Mouse (Mus musculus): ENCODE measurements around the gene Cd83. TPM values are rescaled to one million over a fixed set of nuclear protein-coding genes. Genes with fewer than 3 reads are reported as not detected.

Cd83 gene
- polyA plus RNA-seq, 1 experiment from 2014 or later: 10.1 TPM

DNA sequence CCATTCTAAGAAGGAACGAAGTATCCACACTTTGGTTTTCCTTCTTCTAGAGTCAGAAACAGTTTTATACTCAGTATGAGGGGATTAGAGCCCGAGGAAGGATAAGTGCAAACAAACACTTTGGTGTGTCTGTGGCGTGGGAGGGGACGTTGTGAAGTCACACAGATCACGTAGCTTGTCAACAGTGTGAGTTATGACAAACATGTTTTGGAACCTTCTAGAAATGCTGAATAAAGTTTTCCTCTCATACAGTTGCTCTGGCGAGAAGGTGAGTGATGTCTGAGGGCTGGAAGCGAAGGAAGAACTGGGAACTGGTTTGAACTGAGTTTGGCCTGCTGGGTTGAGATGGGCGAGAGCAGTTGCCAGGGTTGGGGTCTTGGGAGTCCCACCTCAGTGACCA, 4.5 kb upstream of the Cd83 start:
- Histone ChIP-seq H3K9ac (ENCODE audit: low read depth, low read length) (no peak overlapping the region), H3K4me1 (replicated peaks; ENCODE audit: control insufficient read depth, insufficient read depth, low read length) (0 out of 2 replicates have a peak, but pooled peaks cover 2% of the 10 kb centered on the region), H3K9me3 (ENCODE audit: control insufficient read depth, low read length) (no peaks in the 10 kb centered on the region), H3K4me2 (replicated peaks; ENCODE audit: low read depth, low read length) (no peak overlapping the region), H3K4me3 (ENCODE audit: low read depth, low read length) (no peak overlapping the region), H3K27ac (ENCODE audit: low read depth, low read length) (no peak overlapping the region), H3K36me3 (ENCODE audit: control insufficient read depth, insufficient read depth, low read length) (no peaks in the 10 kb centered on the region), H3K27me3 (ENCODE audit: control insufficient read depth, insufficient read depth, low read length) (peaks cover 3% of the 10 kb centered on the region; the same call in 1 of the 2 replicates)
- ATAC-seq (ENCODE audit: low FRiP score): no peak
- DNase-seq (ENCODE audit: low spot score): no peak
- WGBS: 88% methylated on average over 8 of the region's 8 CpGs

DNA sequence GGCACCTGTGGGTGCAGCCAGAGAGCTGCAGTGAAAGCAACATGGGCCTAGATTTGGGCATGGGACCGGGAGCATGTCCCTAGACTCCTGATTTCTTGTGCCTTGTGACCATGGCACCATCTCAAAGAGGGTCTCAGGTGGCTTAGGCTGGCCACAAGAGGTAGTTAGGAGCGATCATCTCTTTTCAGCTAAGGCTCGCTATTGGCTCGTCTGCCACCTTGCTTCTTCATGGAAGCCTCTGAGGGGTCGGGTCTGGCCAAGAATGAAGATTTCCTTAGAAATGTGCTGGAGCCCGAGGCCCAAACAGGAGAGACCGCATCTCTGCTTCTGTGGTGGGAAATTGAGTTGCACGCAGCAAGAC, 1.1 kb downstream of the Cd83 start:
- DNase-seq (ENCODE audit: low spot score): no peak

DNA sequence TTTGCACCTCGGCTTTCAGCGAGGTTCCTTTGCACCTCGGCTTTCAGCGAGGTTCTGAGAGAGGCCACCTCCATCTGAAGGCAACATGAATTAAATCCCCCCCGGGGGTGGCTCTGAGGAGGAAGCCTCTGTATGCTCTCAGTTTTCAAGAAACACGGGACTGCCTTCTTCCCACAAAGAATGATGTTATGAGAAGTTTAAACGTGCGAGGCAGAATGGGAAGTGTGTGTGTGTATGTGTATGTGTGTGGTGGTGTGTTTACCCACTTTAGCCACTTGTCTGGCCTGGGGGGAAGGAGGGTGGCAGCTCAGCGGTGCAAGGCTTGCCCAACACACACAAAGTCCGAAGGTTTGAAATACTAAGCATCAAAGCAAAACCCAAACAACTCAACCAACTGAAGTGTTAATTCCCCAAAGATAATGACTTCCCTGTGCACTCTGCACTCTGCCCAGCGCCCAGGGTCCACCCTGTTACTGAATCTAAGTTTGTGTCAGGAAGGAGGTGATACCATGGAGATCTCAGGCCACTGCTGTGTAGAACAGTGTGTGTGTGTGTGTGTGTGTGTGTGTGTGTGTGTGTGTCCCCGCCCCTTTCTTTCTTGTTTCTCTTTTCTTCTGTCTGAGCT, 1.7 kb downstream of the Cd83 start:
- peak; percentile 36 for DNase-seq (ENCODE audit: low spot score)
- no peak overlapping the region for H3K4me3 ChIP-seq (ENCODE audit: low read depth, low read length)
- no peak overlapping the region; the same call in 1 of the 2 replicates for H3K4me2 ChIP-seq (replicated peaks; ENCODE audit: low read depth, low read length)
- H3K9me3 ChIP-seq (ENCODE audit: control insufficient read depth, low read length): no peaks in the 10 kb centered on the region
- no peaks in the 10 kb centered on the region for H3K36me3 ChIP-seq (ENCODE audit: control insufficient read depth, insufficient read depth, low read length)
- H3K4me1 ChIP-seq (replicated peaks; ENCODE audit: control insufficient read depth, insufficient read depth, low read length): 0 out of 2 replicates have a peak, but pooled peaks cover 3% of the 10 kb centered on the region
- H3K27ac ChIP-seq (ENCODE audit: low read depth, low read length): no peak overlapping the region
- 35% methylated on average over 12 of the region's 12 CpGs for WGBS
- H3K9ac ChIP-seq (ENCODE audit: low read depth, low read length): no peak overlapping the region
- H3K27me3 ChIP-seq (ENCODE audit: control insufficient read depth, insufficient read depth, low read length): peaks cover 8% of the 10 kb centered on the region
- no peak for ATAC-seq (ENCODE audit: low FRiP score)

More for the DNA sequence above, 1.1 kb downstream of the Cd83 start:
- 54% methylated on average over 8 of the region's 8 CpGs for WGBS
- no peaks in the 10 kb centered on the region for H3K9me3 ChIP-seq (ENCODE audit: control insufficient read depth, low read length)
- no peak for ATAC-seq (ENCODE audit: low FRiP score)
- peak overlapping the region; percentile 86 for H3K4me2 ChIP-seq (replicated peaks; ENCODE audit: low read depth, low read length)
- H3K27ac ChIP-seq (ENCODE audit: low read depth, low read length): no peak overlapping the region
- 0 out of 2 replicates have a peak, but pooled peaks cover 3% of the 10 kb centered on the region for H3K4me1 ChIP-seq (replicated peaks; ENCODE audit: control insufficient read depth, insufficient read depth, low read length)
- H3K27me3 ChIP-seq (ENCODE audit: control insufficient read depth, insufficient read depth, low read length): peaks cover 8% of the 10 kb centered on the region
- peak overlapping the region; percentile 55; the same call in 1 of the 2 replicates for H3K4me3 ChIP-seq (ENCODE audit: low read depth, low read length)
- 0 out of 2 replicates have a peak overlapping the region, but pooled peaks have one; percentile 67 for H3K9ac ChIP-seq (ENCODE audit: low read depth, low read length)
- no peaks in the 10 kb centered on the region for H3K36me3 ChIP-seq (ENCODE audit: control insufficient read depth, insufficient read depth, low read length)

DNA sequence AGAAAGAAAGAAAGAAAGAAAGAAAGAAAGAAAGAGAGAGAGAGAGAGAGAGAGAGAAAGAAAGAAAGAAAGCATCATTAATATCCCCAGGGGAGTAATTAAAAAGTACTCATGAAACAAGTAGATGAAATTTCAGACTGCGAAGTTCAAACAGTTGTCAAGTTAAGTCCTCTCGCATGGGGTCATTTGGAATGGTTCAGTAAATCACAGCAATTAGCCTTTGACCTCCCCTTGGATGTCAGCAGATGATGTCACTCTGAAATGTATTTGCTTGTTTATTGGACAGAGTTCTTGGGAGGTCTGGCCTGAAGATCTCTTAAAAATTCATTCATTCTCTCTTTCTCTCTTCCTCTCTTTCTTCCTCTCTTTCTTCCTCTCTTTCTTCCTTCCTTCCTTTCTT, 2.7 kb downstream of the Cd83 start:
- H3K4me2 ChIP-seq (replicated peaks; ENCODE audit: low read depth, low read length): no peak overlapping the region
- DNase-seq (ENCODE audit: low spot score) (peak; percentile 34), ATAC-seq (ENCODE audit: low FRiP score) (no peak)
- H3K4me1 ChIP-seq (replicated peaks; ENCODE audit: control insufficient read depth, insufficient read depth, low read length): 0 out of 2 replicates have a peak, but pooled peaks cover 3% of the 10 kb centered on the region
- H3K4me3 ChIP-seq (ENCODE audit: low read depth, low read length): no peak overlapping the region
- H3K36me3 ChIP-seq (ENCODE audit: control insufficient read depth, insufficient read depth, low read length): no peaks in the 10 kb centered on the region
- peaks cover 8% of the 10 kb centered on the region for H3K27me3 ChIP-seq (ENCODE audit: control insufficient read depth, insufficient read depth, low read length)
- no peak overlapping the region for H3K9ac ChIP-seq (ENCODE audit: low read depth, low read length)
- 28% methylated on average over 2 of the region's 2 CpGs for WGBS
- H3K9me3 ChIP-seq (ENCODE audit: control insufficient read depth, low read length): no peaks in the 10 kb centered on the region
- H3K27ac ChIP-seq (ENCODE audit: low read depth, low read length): no peak overlapping the region

DNA sequence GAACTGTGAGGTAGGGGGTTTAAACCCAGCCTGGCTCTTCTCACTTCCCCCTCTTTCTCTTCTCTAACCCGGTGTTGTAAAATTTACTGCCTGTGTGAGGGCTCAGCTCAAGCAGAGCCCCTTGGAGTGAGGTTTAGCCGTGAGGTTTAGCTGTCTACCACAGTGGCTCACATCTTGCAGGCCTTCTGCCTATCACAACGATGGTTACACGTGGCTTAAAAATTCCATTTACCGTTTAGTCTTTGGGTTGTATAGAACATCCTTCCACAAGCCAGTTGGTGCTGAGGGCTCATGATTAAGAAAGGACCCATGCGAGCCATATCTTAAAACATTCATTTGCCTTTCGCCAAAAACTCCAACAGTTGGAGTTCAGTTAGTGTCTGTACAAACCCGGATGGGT, 3.5 kb downstream of the Cd83 start:
- no peak overlapping the region for H3K9ac ChIP-seq (ENCODE audit: low read depth, low read length)
- 0 out of 2 replicates have a peak, but pooled peaks cover 3% of the 10 kb centered on the region for H3K4me1 ChIP-seq (replicated peaks; ENCODE audit: control insufficient read depth, insufficient read depth, low read length)
- no peak for ATAC-seq (ENCODE audit: low FRiP score)
- 83% methylated on average over 8 of the region's 8 CpGs for WGBS
- no peaks in the 10 kb centered on the region for H3K9me3 ChIP-seq (ENCODE audit: control insufficient read depth, low read length)
- no peaks in the 10 kb centered on the region for H3K36me3 ChIP-seq (ENCODE audit: control insufficient read depth, insufficient read depth, low read length)
- H3K27me3 ChIP-seq (ENCODE audit: control insufficient read depth, insufficient read depth, low read length): peaks cover 8% of the 10 kb centered on the region
- H3K4me2 ChIP-seq (replicated peaks; ENCODE audit: low read depth, low read length): no peak overlapping the region
- DNase-seq (ENCODE audit: low spot score): no peak
- no peak overlapping the region for H3K4me3 ChIP-seq (ENCODE audit: low read depth, low read length)
- H3K27ac ChIP-seq (ENCODE audit: low read depth, low read length): no peak overlapping the region

DNA sequence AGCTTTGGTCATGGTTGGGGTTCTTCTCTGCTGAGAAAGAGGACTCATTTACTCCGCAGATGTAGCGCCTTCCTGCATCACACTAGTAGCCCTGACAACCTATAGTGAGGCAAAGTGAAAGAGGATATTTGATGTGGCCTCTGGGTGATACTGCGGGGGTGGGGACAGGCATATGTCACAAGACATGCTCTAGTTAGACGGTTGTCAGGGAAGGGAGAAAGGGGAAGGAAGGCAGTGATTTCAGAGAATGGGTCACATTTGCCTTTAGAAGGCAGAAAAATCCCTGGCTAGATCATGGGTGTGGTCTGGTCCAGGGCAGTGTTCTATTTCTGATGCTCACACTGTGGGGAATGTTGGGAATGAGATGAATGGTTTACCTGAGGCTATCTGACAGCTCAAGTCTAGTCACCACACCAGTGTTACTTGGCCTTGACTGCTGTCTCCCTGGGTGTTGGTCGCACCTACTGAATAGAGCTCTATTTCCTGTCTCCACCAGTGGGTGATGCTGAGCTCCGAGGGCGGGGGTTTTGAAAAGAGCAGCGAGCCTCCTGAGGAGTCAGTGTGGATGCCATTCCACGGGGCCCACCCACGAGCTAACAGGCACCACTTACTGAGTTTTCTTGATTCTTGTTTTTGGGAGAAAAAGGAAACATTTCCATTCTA, 4.5 kb downstream of the Cd83 start:
- 79% methylated on average over 10 of the region's 10 CpGs for WGBS
- ATAC-seq (ENCODE audit: low FRiP score): no peak
- 0 out of 2 replicates have a peak, but pooled peaks cover 3% of the 10 kb centered on the region for H3K4me1 ChIP-seq (replicated peaks; ENCODE audit: control insufficient read depth, insufficient read depth, low read length)
- no peak overlapping the region for H3K4me2 ChIP-seq (replicated peaks; ENCODE audit: low read depth, low read length)
- H3K9me3 ChIP-seq (ENCODE audit: control insufficient read depth, low read length): no peaks in the 10 kb centered on the region
- no peaks in the 10 kb centered on the region for H3K36me3 ChIP-seq (ENCODE audit: control insufficient read depth, insufficient read depth, low read length)
- no peak overlapping the region for H3K9ac ChIP-seq (ENCODE audit: low read depth, low read length)
- H3K4me3 ChIP-seq (ENCODE audit: low read depth, low read length): no peak overlapping the region
- H3K27ac ChIP-seq (ENCODE audit: low read depth, low read length): no peak overlapping the region
- DNase-seq (ENCODE audit: low spot score): no peak
- H3K27me3 ChIP-seq (ENCODE audit: control insufficient read depth, insufficient read depth, low read length): peaks cover 6% of the 10 kb centered on the region; the same call in 1 of the 2 replicates

DNA sequence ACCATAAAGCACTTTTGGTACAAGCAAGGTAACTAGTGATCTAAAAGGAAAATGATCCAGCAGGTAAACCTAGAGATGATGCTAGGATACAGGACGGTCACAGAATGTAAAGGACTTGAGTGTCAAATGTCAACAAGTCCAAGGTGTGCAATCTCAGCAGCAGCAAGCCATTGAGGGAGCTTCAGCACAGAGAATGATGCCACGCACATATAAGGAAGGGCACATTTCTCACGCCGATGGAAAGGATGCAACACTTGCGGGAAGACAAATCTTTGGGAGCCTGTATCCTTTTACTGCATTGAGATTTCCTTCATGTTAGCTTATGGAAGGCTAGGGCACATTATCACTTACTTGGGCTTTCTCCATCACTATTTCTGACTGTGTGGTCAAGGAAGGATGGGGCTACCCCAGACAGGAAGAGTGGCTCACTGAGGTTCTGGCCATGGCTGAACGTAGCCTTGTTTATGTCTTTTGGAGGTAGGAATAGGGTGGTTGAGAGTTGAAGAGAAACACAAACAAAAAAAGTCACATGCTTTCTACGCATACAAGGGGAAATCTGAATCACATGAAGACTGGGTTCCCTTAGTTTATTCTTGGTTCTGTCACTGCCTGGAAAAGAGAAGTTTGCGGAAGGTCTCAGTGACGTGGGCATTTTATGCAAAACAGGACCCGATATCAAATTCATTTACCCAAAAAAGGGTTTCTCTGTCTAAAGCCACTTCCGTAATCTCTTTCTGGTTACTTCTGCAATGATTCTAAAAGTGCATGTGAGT, 5.8 kb downstream of the Cd83 start:
- peaks cover 5% of the 10 kb centered on the region; the same call in 1 of the 2 replicates for H3K27me3 ChIP-seq (ENCODE audit: control insufficient read depth, insufficient read depth, low read length)
- ATAC-seq (ENCODE audit: low FRiP score): no peak
- H3K9me3 ChIP-seq (ENCODE audit: control insufficient read depth, low read length): no peaks in the 10 kb centered on the region
- no peak overlapping the region for H3K4me3 ChIP-seq (ENCODE audit: low read depth, low read length)
- WGBS: 95% methylated on average over 11 of the region's 11 CpGs
- no peak overlapping the region for H3K9ac ChIP-seq (ENCODE audit: low read depth, low read length)
- no peak overlapping the region for H3K27ac ChIP-seq (ENCODE audit: low read depth, low read length)
- H3K4me2 ChIP-seq (replicated peaks; ENCODE audit: low read depth, low read length): no peak overlapping the region
- 0 out of 2 replicates have a peak, but pooled peaks cover 2% of the 10 kb centered on the region for H3K4me1 ChIP-seq (replicated peaks; ENCODE audit: control insufficient read depth, insufficient read depth, low read length)
- no peak for DNase-seq (ENCODE audit: low spot score)
- no peaks in the 10 kb centered on the region for H3K36me3 ChIP-seq (ENCODE audit: control insufficient read depth, insufficient read depth, low read length)

DNA sequence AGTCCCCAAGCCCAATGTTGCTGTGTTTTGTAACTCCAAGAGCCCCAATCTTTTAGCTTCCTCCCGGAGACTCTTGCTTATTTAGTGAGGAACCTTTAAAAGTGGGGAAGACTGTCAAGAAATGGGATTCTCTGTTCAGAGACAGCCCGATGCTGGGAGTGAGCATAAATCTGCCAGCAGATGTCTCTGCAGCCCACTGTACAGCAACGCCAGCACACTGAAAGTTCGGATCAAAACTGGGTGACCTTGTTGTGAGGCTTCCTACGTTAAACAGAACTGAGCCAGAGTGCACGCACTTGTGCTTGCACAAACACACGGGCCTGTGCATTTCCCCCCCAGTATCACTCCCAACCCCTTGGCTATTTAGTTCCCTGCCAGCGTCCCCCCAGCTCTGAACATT, 10.8 kb downstream of the Cd83 start:
- H3K9ac ChIP-seq (ENCODE audit: low read depth, low read length): no peak overlapping the region
- WGBS: 65% methylated on average over 8 of the region's 8 CpGs
- H3K4me1 ChIP-seq (replicated peaks; ENCODE audit: control insufficient read depth, insufficient read depth, low read length): no peaks in the 10 kb centered on the region
- ATAC-seq (ENCODE audit: low FRiP score): no peak
- H3K27me3 ChIP-seq (ENCODE audit: control insufficient read depth, insufficient read depth, low read length): no peaks in the 10 kb centered on the region
- no peak overlapping the region for H3K4me2 ChIP-seq (replicated peaks; ENCODE audit: low read depth, low read length)
- H3K27ac ChIP-seq (ENCODE audit: low read depth, low read length): no peak overlapping the region
- no peaks in the 10 kb centered on the region for H3K36me3 ChIP-seq (ENCODE audit: control insufficient read depth, insufficient read depth, low read length)
- no peaks in the 10 kb centered on the region for H3K9me3 ChIP-seq (ENCODE audit: control insufficient read depth, low read length)
- no peak overlapping the region for H3K4me3 ChIP-seq (ENCODE audit: low read depth, low read length)
- DNase-seq (ENCODE audit: low spot score): peak; percentile 23
